Mouse (Mus musculus) adrenal gland, postnatal 25 days (tissue): ENCODE results near the gene Nedd9. TPM values are rescaled to one million over a fixed set of nuclear protein-coding genes. Genes with fewer than 3 reads are reported as not detected.
A peak's percentile ranks its signal among the peaks of the same experiment; 100 is the strongest.

ENCODE experiments used
- DNase-seq: peaks from one replicate; pipeline ENCODE4 v3.0.0; 2021; ENCODE audit warnings: mixed read lengths
- long read RNA-seq: library from polyadenylated mRNA; stranded (forward); transcript quantifications from one replicate; pipeline ENCODE4 v2.0.0, GENCODE M21; 2021
- total RNA-seq: library from RNA; stranded (reverse); gene quantifications from 2 replicates; pipeline ENCODE4 v1.2.3, GENCODE M21; 2021

Nedd9 gene
- total RNA-seq, result 22.7 and 32.3 TPM in 2 replicates
- long read RNA-seq, full-length matches to known transcripts, result 2 of 5 reads
- long read RNA-seq, partial matches to known transcripts, result 2 of 5 reads
- long read RNA-seq, other reads (novel, unspliced or antisense), result 1 of 5 reads

DNA sequence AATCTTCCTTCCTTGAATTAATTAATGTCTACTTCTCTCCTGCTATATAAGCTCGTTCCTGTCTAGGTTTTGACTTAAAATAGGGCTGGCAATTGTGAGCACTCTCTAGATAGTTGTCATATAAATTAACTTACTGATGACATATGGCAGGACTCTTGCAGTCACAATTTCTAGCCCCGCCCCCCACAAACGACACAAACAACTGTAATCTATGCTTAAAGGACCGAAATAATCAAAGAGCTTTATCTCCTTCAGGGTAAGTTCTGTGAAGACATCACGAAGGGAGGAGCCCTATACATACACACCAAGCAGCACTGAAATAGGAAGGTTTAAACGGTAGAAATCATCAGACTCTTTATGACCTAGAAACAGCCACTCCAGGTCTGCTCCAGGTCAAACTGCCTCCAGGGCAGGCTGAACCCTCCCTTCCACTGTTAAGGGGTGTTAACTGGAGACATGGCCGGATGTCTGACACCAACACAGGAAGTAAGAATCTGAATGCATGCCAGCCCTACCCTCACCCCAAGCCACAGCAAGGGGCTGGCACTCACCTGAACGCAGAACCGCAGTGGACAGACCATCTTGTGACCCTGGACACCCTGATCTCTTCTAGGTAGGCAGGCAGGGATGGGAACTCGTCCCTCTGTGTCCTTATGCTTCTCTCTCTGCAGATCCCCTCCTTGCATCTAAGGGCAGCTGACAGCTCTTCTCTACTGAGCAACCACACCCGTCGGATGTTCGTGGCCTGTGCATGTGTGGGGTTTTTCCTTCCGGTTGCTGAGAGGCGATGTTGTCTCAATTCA is at the start of gene Nedd9:
Gene Nedd9 (minus strand): TSS at position 757 of the 803 bp plus-strand sequence.
- peak; percentile 18 for DNase-seq

GRCm38 (mm10) chr13:41532625-41533024 is 45.5 kb upstream of the Nedd9 start:
- no peak for DNase-seq

- no peak for DNase-seq
Measured at GRCm38 (mm10) chr13:41530326-41530725, 43.2 kb upstream of the Nedd9 start.

GRCm38 (mm10) chr13:41524208-41524607 is 37.0 kb upstream of the Nedd9 start:
- no peak for DNase-seq

GRCm38 (mm10) chr13:41521296-41521695 is 34.1 kb upstream of the Nedd9 start:
- DNase-seq, result no peak

- DNase-seq, result no peak
Measured at GRCm38 (mm10) chr13:41520549-41521161, 33.5 kb upstream of the Nedd9 start.

- DNase-seq, result no peak
Measured at GRCm38 (mm10) chr13:41519792-41520191, 32.6 kb upstream of the Nedd9 start.

DNA sequence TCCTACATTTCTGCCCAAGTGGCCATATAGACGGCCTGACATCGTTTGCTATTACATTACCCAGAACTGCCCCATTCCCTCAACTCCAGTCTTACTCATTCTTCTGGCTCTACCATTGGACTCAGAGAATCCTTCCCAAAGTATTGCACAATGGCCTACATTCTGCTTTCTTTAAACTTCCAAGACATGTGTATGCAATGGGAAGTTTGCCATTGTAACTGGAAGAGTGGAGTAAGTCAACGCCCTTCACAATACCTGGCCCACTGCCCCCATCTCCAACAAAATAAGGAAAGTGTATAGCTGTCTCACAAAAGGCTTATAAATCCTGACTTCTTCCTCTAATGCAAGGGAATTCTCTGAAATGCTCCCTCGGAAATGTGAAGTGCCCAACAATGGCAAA is 30.0 kb upstream of the Nedd9 start:
- no peak for DNase-seq

DNA sequence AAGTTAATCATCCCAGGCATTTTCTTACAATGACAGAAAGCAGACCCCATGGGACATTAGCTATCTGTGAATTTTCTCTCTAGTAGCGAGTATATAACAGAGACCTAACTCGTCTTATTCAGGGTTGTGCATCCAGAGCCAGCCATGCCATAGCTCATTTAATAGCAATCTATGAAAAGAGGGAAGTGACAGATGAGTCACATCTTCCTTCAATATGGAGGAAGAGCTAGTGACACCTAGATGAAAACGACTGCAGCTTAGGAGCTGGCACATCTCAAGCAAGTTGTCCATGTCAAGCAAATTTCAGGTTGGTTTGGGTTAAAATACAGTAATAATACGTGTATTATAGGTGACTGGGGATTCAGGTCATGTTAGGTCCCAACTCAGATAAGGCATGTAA is 28.6 kb upstream of the Nedd9 start:
- no peak for DNase-seq

- DNase-seq, result no peak
Measured at GRCm38 (mm10) chr13:41514918-41515317, 27.8 kb upstream of the Nedd9 start.

GRCm38 (mm10) chr13:41513456-41513855 is 26.3 kb upstream of the Nedd9 start:
- DNase-seq, result no peak

DNA sequence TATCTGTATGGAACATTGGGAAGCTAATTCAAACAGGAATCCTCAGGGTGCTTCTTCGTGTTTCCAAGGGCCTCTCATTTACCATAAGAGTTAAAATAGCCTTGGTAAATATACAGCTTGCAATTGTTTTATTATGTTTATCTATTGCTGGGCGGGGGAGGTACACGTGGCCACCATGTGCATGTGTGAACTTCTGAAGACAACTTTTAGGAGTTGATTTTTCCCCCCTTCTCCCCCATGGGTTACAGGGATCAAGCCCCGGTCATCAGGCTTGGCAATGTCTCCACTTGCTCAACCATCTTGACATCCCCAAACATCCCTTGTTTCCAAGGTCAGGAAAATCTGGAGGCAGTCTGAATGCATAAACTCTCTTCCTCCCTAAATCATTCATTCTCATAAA is 25.1 kb upstream of the Nedd9 start:
- DNase-seq, result no peak

- DNase-seq, result no peak
Measured at GRCm38 (mm10) chr13:41510631-41511419, 23.7 kb upstream of the Nedd9 start.

GRCm38 (mm10) chr13:41505594-41505993 is 18.4 kb upstream of the Nedd9 start:
- DNase-seq, result no peak

DNA sequence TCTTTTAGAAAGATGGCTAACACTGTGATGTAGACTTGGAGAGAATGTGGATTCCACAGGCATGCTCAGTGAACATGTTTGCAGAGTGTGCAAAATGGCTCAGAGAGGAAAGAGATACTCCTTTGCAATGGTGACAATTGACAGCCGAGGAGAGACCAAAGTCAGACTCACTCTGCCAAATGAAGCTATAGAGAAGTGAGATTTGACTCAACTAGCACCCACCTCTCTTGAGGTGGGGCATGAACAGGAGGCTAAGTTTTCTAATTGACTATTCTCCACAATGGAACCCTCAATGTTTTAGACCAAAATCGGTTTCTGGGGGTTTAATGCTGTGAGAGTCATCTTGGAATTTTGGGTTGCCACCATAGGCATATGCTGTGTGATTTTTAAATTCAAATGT is 17.8 kb upstream of the Nedd9 start:
- no peak for DNase-seq

DNA sequence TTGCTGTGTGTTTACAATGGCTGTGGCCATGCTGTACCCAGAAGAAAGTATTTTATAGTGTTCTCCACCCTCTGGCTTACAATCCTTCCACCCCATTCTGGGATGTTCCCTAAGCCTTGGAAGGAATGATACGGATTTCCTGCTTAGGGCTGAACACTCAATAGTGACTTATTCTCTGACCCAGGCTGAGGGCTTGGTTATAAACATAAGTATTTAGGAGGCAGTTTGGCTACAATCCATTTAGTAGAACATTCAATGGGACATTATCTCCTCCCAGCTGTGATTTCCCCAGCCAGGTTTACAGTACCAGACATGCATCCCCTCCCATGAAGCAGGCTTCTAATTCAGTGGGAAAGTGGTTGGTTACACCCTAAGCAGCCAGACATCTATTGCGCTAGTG is 17.3 kb upstream of the Nedd9 start:
- no peak for DNase-seq

- no peak for DNase-seq
Measured at GRCm38 (mm10) chr13:41502917-41503301, 15.7 kb upstream of the Nedd9 start.

- no peak for DNase-seq
Measured at GRCm38 (mm10) chr13:41502136-41502916, 15.2 kb upstream of the Nedd9 start.

DNA sequence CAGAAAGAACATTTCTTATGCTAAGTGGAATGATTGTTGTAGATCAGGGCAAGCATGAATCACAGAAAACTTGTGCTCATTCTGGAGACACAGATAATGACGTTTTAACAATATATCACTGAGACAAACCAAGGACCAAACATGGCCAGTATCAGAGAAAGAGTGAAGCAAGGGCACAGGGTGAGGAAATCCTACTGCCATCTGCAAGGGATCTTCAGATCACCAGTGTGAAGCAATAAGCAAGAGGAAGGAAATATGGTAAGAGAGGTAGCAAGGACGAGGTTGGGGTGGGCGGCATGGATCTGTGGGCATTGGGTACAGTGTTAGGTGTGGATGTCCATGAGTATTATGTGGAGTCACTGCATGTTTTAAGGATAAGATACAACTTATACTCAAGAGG is 13.6 kb upstream of the Nedd9 start:
- DNase-seq, result no peak

DNA sequence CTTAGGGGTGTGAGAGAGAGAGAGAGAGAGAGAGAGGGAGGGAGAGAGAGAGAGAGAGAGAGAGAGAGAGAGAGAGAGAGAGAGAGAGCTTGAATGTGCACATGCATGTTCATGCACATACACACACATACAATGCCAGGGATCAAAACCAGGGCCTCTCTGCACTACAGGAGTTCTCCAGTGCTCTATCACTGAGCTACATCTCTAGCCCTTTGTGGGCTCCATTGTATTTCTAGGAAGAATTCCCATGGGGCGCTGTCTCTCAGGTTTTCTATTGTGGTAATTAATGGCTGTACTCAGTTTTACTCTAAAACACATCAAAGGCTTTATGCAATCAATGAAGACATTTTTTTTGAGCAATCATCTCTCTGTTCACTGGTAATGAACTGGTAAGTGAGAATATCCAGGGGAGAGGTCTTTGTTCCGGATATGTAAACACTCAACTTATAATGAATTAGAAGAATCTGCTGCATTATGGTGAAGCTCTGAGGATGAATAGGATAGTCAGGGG is 11.5 kb upstream of the Nedd9 start:
- DNase-seq, result no peak

- DNase-seq, result no peak
Measured at GRCm38 (mm10) chr13:41494681-41495080, 7.5 kb upstream of the Nedd9 start.
